Mouse (Mus musculus): ENCODE measurements around the gene Ttc25.
"Not testable (repeated sequence)": the region's sequence is repeated elsewhere in the genome, so short reads cannot be mapped to it uniquely, and the experiment has no call there.

Gene Ttc25

GRCm38 (mm10) chr11:100603813-100604212, 58.4 kb downstream of the Ttc25 start:
- DNase-seq (ENCODE audit: extremely low spot score), result no peak

- no peak for DNase-seq (ENCODE audit: extremely low spot score)
Measured at GRCm38 (mm10) chr11:100604321-100605005, 59.1 kb downstream of the Ttc25 start.

- no peak for DNase-seq (ENCODE audit: extremely low spot score)
Measured at GRCm38 (mm10) chr11:100605451-100605850, 60.0 kb downstream of the Ttc25 start.

GRCm38 (mm10) chr11:100607121-100607520, 61.7 kb downstream of the Ttc25 start:
- no peak for DNase-seq (ENCODE audit: extremely low spot score)

- no peak for DNase-seq (ENCODE audit: extremely low spot score)
Measured at GRCm38 (mm10) chr11:100608796-100609195, 63.4 kb downstream of the Ttc25 start.

GRCm38 (mm10) chr11:100609355-100609996, 64.1 kb downstream of the Ttc25 start:
- DNase-seq (ENCODE audit: extremely low spot score), result no peak

GRCm38 (mm10) chr11:100609997-100610680, 64.7 kb downstream of the Ttc25 start:
- no peak for DNase-seq (ENCODE audit: extremely low spot score)

GRCm38 (mm10) chr11:100611627-100612026, 66.2 kb downstream of the Ttc25 start:
- no peak for DNase-seq (ENCODE audit: extremely low spot score)

- no peak for DNase-seq (ENCODE audit: extremely low spot score)
Measured at GRCm38 (mm10) chr11:100613241-100613640, 67.8 kb downstream of the Ttc25 start.

GRCm38 (mm10) chr11:100616332-100616731, 70.9 kb downstream of the Ttc25 start:
- DNase-seq (ENCODE audit: extremely low spot score), result no peak

GRCm38 (mm10) chr11:100616836-100617235, 71.4 kb downstream of the Ttc25 start:
- DNase-seq (ENCODE audit: extremely low spot score), result not testable (repeated sequence)

GRCm38 (mm10) chr11:100617480-100617879, 72.1 kb downstream of the Ttc25 start:
- DNase-seq (ENCODE audit: extremely low spot score), result no peak

GRCm38 (mm10) chr11:100618761-100619484, 73.5 kb downstream of the Ttc25 start, which contains the start of gene Nkiras2:
TSS of gene Nkiras2 (plus strand) at chr11:100619244.
- DNase-seq (ENCODE audit: extremely low spot score), result peak; percentile 80

GRCm38 (mm10) chr11:100619485-100619975, 74.1 kb downstream of the Ttc25 start:
- DNase-seq (ENCODE audit: extremely low spot score), result peak; percentile 99

GRCm38 (mm10) chr11:100619982-100620381, 74.6 kb downstream of the Ttc25 start, which contains the start of gene Dnajc7:
TSS of gene Dnajc7 (minus strand) at chr11:100620168.
- DNase-seq (ENCODE audit: extremely low spot score), result no peak
